ENCODE assay signal across 11 mouse cellular contexts in the genomic region with DNA sequence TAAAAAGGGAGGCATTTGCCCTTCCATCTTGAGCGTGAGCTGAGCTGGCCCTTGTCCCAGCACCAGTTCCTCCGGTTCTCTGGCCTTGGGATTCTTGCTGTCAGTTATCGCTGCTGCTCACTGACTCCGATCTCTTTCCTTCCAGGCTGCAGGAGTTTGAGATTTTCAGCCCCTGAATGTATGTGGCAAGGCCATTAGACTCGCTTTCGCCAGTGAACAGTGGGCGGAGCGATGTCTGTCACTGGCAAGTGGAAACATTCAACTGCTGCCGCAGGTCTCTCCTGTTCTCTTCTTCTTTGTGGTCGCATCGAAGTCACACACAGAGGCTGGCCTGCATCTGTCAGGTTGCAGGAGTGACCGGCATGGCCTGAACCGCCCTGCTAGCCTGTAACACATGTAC.
DNase-seq lines count a peak whose midpoint lies in the region; ATAC-seq and TF ChIP-seq lines count a peak whose summit lies in the region.
"Had no signal": no experiment of that assay in that cellular context is flagged by ENCODE, and none has a peak within 500 bp of the region (broad histone marks: within the 10 kb centered on the region; RNA-seq: fewer than 3 reads in every experiment).

No protein-coding gene starts in this region.

- WGBS in heart, postnatal 0 days: 48% methylated on average over 13 of the region's 13 CpGs
- 66% methylated on average over 13 of the region's 13 CpGs for WGBS in intestine, postnatal 0 days

- intact Hi-C loops in heart, postnatal 14 days (cut with DNase I): no loop called here

- no peak for TF ChIP-seq EP300 in heart, postnatal 0 days (IDR thresholded peaks at IDR 0.05; ENCODE audit: low read depth)

- TF ChIP-seq CTCF in heart, postnatal 0 days (IDR thresholded peaks at IDR 0.05; ENCODE audit: low read depth): no peak
- TF ChIP-seq CTCF in intestine, postnatal 0 days (IDR thresholded peaks at IDR 0.05; ENCODE audit: low read depth): no peak

- no peak overlapping the region for H3K4me3 ChIP-seq in heart, postnatal 0 days (ENCODE audit: low read depth, low read length)
- H3K4me3 ChIP-seq in intestine, postnatal 0 days (ENCODE audit: low read depth, low read length): no peak overlapping the region

- H3K27me3 ChIP-seq in heart, postnatal 0 days (ENCODE audit: control insufficient read depth, insufficient read depth, low read length): no peaks in the 10 kb centered on the region
- no peaks in the 10 kb centered on the region for H3K27me3 ChIP-seq in intestine, postnatal 0 days (replicated peaks; ENCODE audit: control insufficient read depth, insufficient read depth, low read length)

- no peaks in the 10 kb centered on the region for H3K36me3 ChIP-seq in heart, postnatal 0 days (replicated peaks; ENCODE audit: control insufficient read depth, insufficient read depth, low read length)
- no peaks in the 10 kb centered on the region for H3K36me3 ChIP-seq in intestine, postnatal 0 days (ENCODE audit: control insufficient read depth, insufficient read depth)

- H3K4me1 ChIP-seq in heart, postnatal 0 days (ENCODE audit: control insufficient read depth, insufficient read depth): peaks cover 28% of the 10 kb centered on the region
- H3K4me1 ChIP-seq in intestine, postnatal 0 days (replicated peaks; ENCODE audit: control insufficient read depth, insufficient read depth, low read length): no peaks in the 10 kb centered on the region

- H3K9me3 ChIP-seq in heart, postnatal 0 days (replicated peaks; ENCODE audit: control insufficient read depth, low read length): no peaks in the 10 kb centered on the region
- H3K9me3 ChIP-seq in intestine, postnatal 0 days (ENCODE audit: control insufficient read depth): no peaks in the 10 kb centered on the region

- no peak for ATAC-seq in CD4-positive, CD25-positive, alpha-beta regulatory T cell, adult 4 months
- no peak for ATAC-seq in heart, postnatal 0 days (ENCODE audit: insufficient read depth, low read depth)
- ATAC-seq in intestine, postnatal 0 days: no peak

- H3K4me2 ChIP-seq in heart, postnatal 0 days (ENCODE audit: low read depth, low read length): no peak overlapping the region
- no peak overlapping the region for H3K4me2 ChIP-seq in intestine, postnatal 0 days (replicated peaks; ENCODE audit: low read depth)

- DNase-seq in CD4-positive, CD25-positive, alpha-beta regulatory T cell, adult 2 months (ENCODE audit: low read depth, low spot score): peak; percentile 24
- DNase-seq in heart, postnatal 0 days (ENCODE audit: low spot score): no peak
- no peak for DNase-seq in heart, postnatal 14 days
- DNase-seq in spleen, adult 18-20 months: peak; percentile 30 to 32
- DNase-seq in spleen, adult 12 weeks (ENCODE audit: low spot score): no peak
- DNase-seq in thymus, postnatal 4 days: peak; percentile 63
- DNase-seq: cerebellum, adult 9-10 months; kidney, adult 8-10 months had no signal

- no peak overlapping the region for H3K9ac ChIP-seq in heart, postnatal 0 days (replicated peaks; ENCODE audit: low read depth, low read length)
- H3K9ac ChIP-seq in intestine, postnatal 0 days (ENCODE audit: low read depth, low read length): no peak overlapping the region
- H3K9ac ChIP-seq: liver, embryonic 14.5 days had no signal

- 0 out of 2 replicates have a peak overlapping the region, but pooled peaks have one; percentile 10 for H3K27ac ChIP-seq in heart, postnatal 0 days (ENCODE audit: low read depth)
- H3K27ac ChIP-seq in intestine, postnatal 0 days (ENCODE audit: low read depth, low read length): no peak overlapping the region
- H3K27ac ChIP-seq: liver, embryonic 14.5 days had no signal

Comparison
In these comparisons a context has a peak if more than half of its experiments do, and no peak if none do; other contexts are left out.
1. DNase-seq: peak in CD4-positive, CD25-positive, alpha-beta regulatory T cell, adult 2 months (single experiment), spleen, adult 18-20 months (2 of 2) and thymus, postnatal 4 days (single experiment); none in heart, postnatal 0 days (single experiment), heart, postnatal 14 days (0 of 2) and spleen, adult 12 weeks (single experiment).